8 mouse cellular contexts compared by ENCODE assay signal in genomic region chr2:121009071-121009677, GRCm38 (mm10). TPM values are rescaled to one million over a fixed set of nuclear protein-coding genes. Genes with fewer than 3 reads are reported as not detected.
DNase-seq lines count a peak whose midpoint lies in the region; ATAC-seq lines count a peak whose summit lies in the region.

No protein-coding gene starts in this region.

- 29% methylated on average over 5 of the region's 5 CpGs for WGBS in kidney, embryonic 16.5 days
- 32% methylated on average over 5 of the region's 5 CpGs for WGBS in hindbrain, embryonic 13.5 days
- 23% methylated on average over 5 of the region's 5 CpGs for WGBS in midbrain, embryonic 14.5 days

- no peaks in the 10 kb centered on the region for H3K9me3 ChIP-seq in kidney, embryonic 16.5 days (ENCODE audit: low read length)
- no peaks in the 10 kb centered on the region for H3K9me3 ChIP-seq in hindbrain, embryonic 13.5 days
- H3K9me3 ChIP-seq in midbrain, embryonic 14.5 days (ENCODE audit: control insufficient read depth, low read length) = no peaks in the 10 kb centered on the region

- DNase-seq in kidney, postnatal 14 days = no peak
- DNase-seq in c-Kit-positive CD71-positive TER-119-positive erythroid progenitor cells, embryonic 14.5 days (ENCODE audit: low spot score) = peak; percentile 12
- DNase-seq in midbrain, embryonic 14.5 days = no peak
- no peak for DNase-seq in left cerebral cortex, adult 18-20 months (ENCODE audit: low spot score in 2 of 2)
- DNase-seq in urinary bladder, postnatal 25 days (ENCODE audit: low spot score) = no peak
- no peak for DNase-seq in frontal cortex, postnatal 10 days (ENCODE audit: low spot score in 2 of 2)

- peak overlapping the region; percentile 76 for H3K4me2 ChIP-seq in kidney, embryonic 16.5 days (replicated peaks; ENCODE audit: low read depth, low read length)
- peak overlapping the region; percentile 75 for H3K4me2 ChIP-seq in hindbrain, embryonic 13.5 days
- H3K4me2 ChIP-seq in midbrain, embryonic 14.5 days (ENCODE audit: low read length) = peak overlapping the region; percentile 85

- no peak for ATAC-seq in kidney, embryonic 16.5 days (ENCODE audit: low FRiP score, low TSS enrichment)
- no peak for ATAC-seq in hindbrain, embryonic 13.5 days (ENCODE audit: low FRiP score)
- no peak for ATAC-seq in midbrain, embryonic 14.5 days (ENCODE audit: low FRiP score, low TSS enrichment)

- peaks cover 8% of the 10 kb centered on the region for H3K4me1 ChIP-seq in kidney, embryonic 16.5 days (ENCODE audit: insufficient read depth, low read length)
- H3K4me1 ChIP-seq in hindbrain, embryonic 13.5 days (replicated peaks) = peaks cover 12% of the 10 kb centered on the region
- peaks cover 10% of the 10 kb centered on the region for H3K4me1 ChIP-seq in midbrain, embryonic 14.5 days (ENCODE audit: control insufficient read depth, insufficient read depth, low read length)

- peaks cover 10% of the 10 kb centered on the region for H3K36me3 ChIP-seq in kidney, embryonic 16.5 days (ENCODE audit: insufficient read depth, low read length)
- H3K36me3 ChIP-seq in hindbrain, embryonic 13.5 days = peaks cover 34% of the 10 kb centered on the region
- H3K36me3 ChIP-seq in midbrain, embryonic 14.5 days (ENCODE audit: control insufficient read depth, insufficient read depth, low read length) = peaks cover 33% of the 10 kb centered on the region

- H3K27ac ChIP-seq in kidney, embryonic 16.5 days (ENCODE audit: low read length) = no peak overlapping the region
- H3K27ac ChIP-seq in hindbrain, embryonic 13.5 days = no peak overlapping the region
- no peak overlapping the region for H3K27ac ChIP-seq in midbrain, embryonic 14.5 days (replicated peaks; ENCODE audit: low read depth, low read length)

- peak overlapping the region; percentile 84 for H3K9ac ChIP-seq in kidney, embryonic 16.5 days (replicated peaks; ENCODE audit: low read length)
- peak overlapping the region; percentile 83 for H3K9ac ChIP-seq in hindbrain, embryonic 13.5 days
- H3K9ac ChIP-seq in midbrain, embryonic 14.5 days (replicated peaks; ENCODE audit: low read length) = peak overlapping the region; percentile 66

- H3K27me3 ChIP-seq in kidney, embryonic 16.5 days (ENCODE audit: insufficient read depth, low read length) = no peaks in the 10 kb centered on the region
- H3K27me3 ChIP-seq in hindbrain, embryonic 13.5 days = no peaks in the 10 kb centered on the region
- no peaks in the 10 kb centered on the region for H3K27me3 ChIP-seq in midbrain, embryonic 14.5 days (ENCODE audit: control insufficient read depth, insufficient read depth, low read length)

- H3K4me3 ChIP-seq in kidney, embryonic 16.5 days (ENCODE audit: low read length) = peak overlapping the region; percentile 96
- H3K4me3 ChIP-seq in hindbrain, embryonic 13.5 days = peak overlapping the region; percentile 79
- H3K4me3 ChIP-seq in midbrain, embryonic 14.5 days (replicated peaks; ENCODE audit: low read depth, low read length) = peak overlapping the region; percentile 60

RNA-seq across cellular contexts. Expression of gene Ccndbp1, which starts 1.0 kb away (rescaled TPM):
- polyA plus RNA-seq in kidney, embryonic 16.5 days (2015; fragmentation: Nextera tagmentation; extraction: Ambion mirVana) = 49.3 and 55.6 TPM in 2 replicates
- polyA plus RNA-seq in hindbrain, embryonic 13.5 days (2015; fragmentation: Nextera tagmentation; extraction: Ambion mirVana) = 78.0 and 85.0 TPM in 2 replicates
- polyA plus RNA-seq in midbrain, embryonic 14.5 days (2014; fragmentation: Nextera tagmentation; extraction: Ambion mirVana) = 82.6 and 84.9 TPM in 2 replicates
- total RNA-seq in left cerebral cortex, adult 18-20 months (2021) = 10 to 100 TPM; 63.0 to 64.6 TPM

RNA-seq across cellular contexts. Expression of gene Epb42, which starts 27.7 kb away (rescaled TPM):
- polyA plus RNA-seq in kidney, embryonic 16.5 days (2015; fragmentation: Nextera tagmentation; extraction: Ambion mirVana) = 0.80 and 1.9 TPM in 2 replicates
- 0.47 and 0.48 TPM in 2 replicates for polyA plus RNA-seq in hindbrain, embryonic 13.5 days (2015; fragmentation: Nextera tagmentation; extraction: Ambion mirVana)
- 0.16 and 0.32 TPM in 2 replicates for polyA plus RNA-seq in midbrain, embryonic 14.5 days (2014; fragmentation: Nextera tagmentation; extraction: Ambion mirVana)
- total RNA-seq in left cerebral cortex, adult 18-20 months (2021) = not detected

RNA-seq across cellular contexts. Expression of gene Tmem62, which starts 32.4 kb away (rescaled TPM):
- 5.3 and 5.8 TPM in 2 replicates for polyA plus RNA-seq in kidney, embryonic 16.5 days (2015; fragmentation: Nextera tagmentation; extraction: Ambion mirVana)
- polyA plus RNA-seq in hindbrain, embryonic 13.5 days (2015; fragmentation: Nextera tagmentation; extraction: Ambion mirVana) = 9.6 and 11.1 TPM in 2 replicates
- 11.9 and 13.8 TPM in 2 replicates for polyA plus RNA-seq in midbrain, embryonic 14.5 days (2014; fragmentation: Nextera tagmentation; extraction: Ambion mirVana)
- total RNA-seq in left cerebral cortex, adult 18-20 months (2021) = 10 to 100 TPM; 24.8 to 25.6 TPM

RNA-seq across cellular contexts. Expression of gene Ubr1, which starts 38.7 kb away (rescaled TPM):
- 27.3 and 31.0 TPM in 2 replicates for polyA plus RNA-seq in kidney, embryonic 16.5 days (2015; fragmentation: Nextera tagmentation; extraction: Ambion mirVana)
- polyA plus RNA-seq in hindbrain, embryonic 13.5 days (2015; fragmentation: Nextera tagmentation; extraction: Ambion mirVana) = 35.3 and 35.9 TPM in 2 replicates
- 28.3 and 40.5 TPM in 2 replicates for polyA plus RNA-seq in midbrain, embryonic 14.5 days (2014; fragmentation: Nextera tagmentation; extraction: Ambion mirVana)
- 10 to 100 TPM; 43.2 to 45.0 TPM for total RNA-seq in left cerebral cortex, adult 18-20 months (2021)
